Mouse (Mus musculus): ENCODE data around the gene 9930022D16Rik. TPM values are rescaled to one million over a fixed set of nuclear protein-coding genes. Genes with fewer than 3 reads are reported as not detected.

The 9930022D16Rik gene
- polyA plus RNA-seq, 1 experiment, result 0.02 TPM

DNA sequence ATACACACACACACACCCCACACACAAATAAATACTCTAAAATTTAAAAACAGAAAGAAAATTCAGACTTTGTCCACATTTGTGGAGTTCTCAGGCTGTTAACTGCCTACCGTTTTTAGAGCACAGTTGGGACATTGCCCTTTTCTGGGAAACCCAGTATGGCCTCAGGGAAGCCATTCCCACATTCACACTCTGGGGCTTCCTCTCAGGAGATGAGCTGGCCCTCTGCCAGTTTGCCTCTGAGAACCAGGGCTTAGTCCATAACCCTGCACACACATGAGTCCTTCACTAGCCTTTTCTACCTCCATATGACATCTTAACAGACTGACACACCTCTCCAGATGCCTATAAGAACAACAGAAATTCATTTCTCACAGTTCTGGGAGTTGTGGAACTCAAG lies 9.6 kb downstream of the 9930022D16Rik start:
- peaks cover 4% of the 10 kb centered on the region for H3K9me3 ChIP-seq (ENCODE audit: control insufficient read depth, low read length)
- H3K4me1 ChIP-seq (ENCODE audit: control insufficient read depth), result peaks cover 28% of the 10 kb centered on the region
- no peak overlapping the region for H3K4me3 ChIP-seq (replicated peaks)
- H3K36me3 ChIP-seq (ENCODE audit: control insufficient read depth), result peaks cover under 1% of the 10 kb centered on the region; the same call in 1 of the 2 replicates
- no peak for TF ChIP-seq TAL1 (IDR thresholded peaks at IDR 0.05; ENCODE audit: low read length)
- TF ChIP-seq GATA1 (IDR thresholded peaks at IDR 0.05; ENCODE audit: low read length), result no peak
- peaks cover 6% of the 10 kb centered on the region for H3K27me3 ChIP-seq (ENCODE audit: control insufficient read depth)

DNA sequence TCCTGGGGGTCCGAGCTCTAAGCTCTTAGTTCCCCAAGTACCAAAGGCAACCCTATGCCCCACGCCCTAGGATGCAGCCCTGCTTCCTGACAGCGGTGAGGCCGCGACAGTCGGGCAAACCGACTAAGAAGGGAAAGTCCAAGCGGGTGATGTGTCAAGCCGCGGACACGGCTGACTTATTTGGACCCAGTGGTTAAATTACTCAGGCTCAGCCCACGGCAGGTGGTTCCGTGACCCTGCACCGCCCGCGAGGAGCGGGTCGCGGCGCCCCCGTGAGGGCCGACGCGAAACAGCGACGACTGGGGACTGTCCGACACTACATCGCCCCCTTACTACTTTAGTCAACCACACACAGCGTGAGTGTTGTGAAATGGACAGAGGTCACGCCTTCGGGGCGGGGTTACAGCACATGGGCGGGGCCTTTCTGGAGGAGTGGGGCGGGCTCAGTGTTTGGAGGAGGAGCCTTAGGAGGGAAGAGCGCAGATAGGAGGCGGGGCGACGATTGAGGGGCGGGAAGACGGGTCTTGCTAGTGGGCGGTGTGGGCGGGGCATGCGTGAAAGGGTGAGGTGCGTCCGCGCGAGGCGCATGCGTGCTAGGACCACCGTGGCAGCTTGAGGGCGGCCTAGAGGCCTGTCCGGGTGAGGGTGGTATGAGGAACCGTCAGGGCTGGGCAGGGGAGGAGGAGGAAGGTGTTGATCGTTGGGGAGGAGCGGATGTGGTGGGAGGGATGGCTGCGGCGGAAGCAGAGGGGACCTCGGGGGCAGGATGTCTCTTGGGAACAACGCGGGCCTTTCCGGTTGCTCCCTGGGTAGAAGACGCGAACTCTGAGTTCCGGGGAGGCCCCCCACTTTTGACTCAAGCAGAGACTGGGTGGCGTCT lies 11.9 kb downstream of the 9930022D16Rik start, which contains the start of gene Amz2:
Gene Amz2 (plus strand): TSS at position 555 of the 880 bp plus-strand sequence.
- Histone ChIP-seq H3K4me1 (ENCODE audit: control insufficient read depth) (peaks cover 24% of the 10 kb centered on the region), H3K9me3 (ENCODE audit: control insufficient read depth, low read length) (peaks cover 4% of the 10 kb centered on the region), H3K4me3 (replicated peaks) (peak within 1 kb of the TSS; percentile 92), H3K36me3 (ENCODE audit: control insufficient read depth) (peaks cover 24% of the 10 kb centered on the region), H3K27me3 (ENCODE audit: control insufficient read depth) (no peaks in the 10 kb centered on the region)
- TF ChIP-seq GATA1 (IDR thresholded peaks at IDR 0.05; ENCODE audit: low read length) (no peak), TAL1 (IDR thresholded peaks at IDR 0.05; ENCODE audit: low read length) (no peak)

DNA sequence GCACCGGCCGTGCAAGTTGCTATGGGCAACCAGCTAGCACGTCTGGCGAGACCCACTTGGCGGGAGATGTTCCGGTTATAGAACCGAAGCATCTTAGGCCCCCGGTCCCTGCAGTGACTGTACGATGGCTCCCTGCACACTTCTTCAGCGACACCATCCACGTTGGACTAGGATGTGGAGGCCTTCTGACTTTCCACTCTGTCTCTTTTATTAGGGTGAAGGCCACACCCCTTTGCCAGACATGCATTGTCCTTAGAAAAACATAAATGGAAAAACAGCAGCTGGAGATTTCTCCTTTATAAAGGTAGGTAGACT lies 12.5 kb downstream of the 9930022D16Rik start:
- TF ChIP-seq TAL1 (IDR thresholded peaks at IDR 0.05; ENCODE audit: low read length) (no peak), GATA1 (IDR thresholded peaks at IDR 0.05; ENCODE audit: low read length) (no peak)
- Histone ChIP-seq H3K4me3 (replicated peaks) (peak overlapping the region; percentile 92), H3K4me1 (ENCODE audit: control insufficient read depth) (peaks cover 24% of the 10 kb centered on the region), H3K36me3 (ENCODE audit: control insufficient read depth) (peaks cover 28% of the 10 kb centered on the region), H3K27me3 (ENCODE audit: control insufficient read depth) (no peaks in the 10 kb centered on the region), H3K9me3 (ENCODE audit: control insufficient read depth, low read length) (peaks cover 4% of the 10 kb centered on the region)

DNA sequence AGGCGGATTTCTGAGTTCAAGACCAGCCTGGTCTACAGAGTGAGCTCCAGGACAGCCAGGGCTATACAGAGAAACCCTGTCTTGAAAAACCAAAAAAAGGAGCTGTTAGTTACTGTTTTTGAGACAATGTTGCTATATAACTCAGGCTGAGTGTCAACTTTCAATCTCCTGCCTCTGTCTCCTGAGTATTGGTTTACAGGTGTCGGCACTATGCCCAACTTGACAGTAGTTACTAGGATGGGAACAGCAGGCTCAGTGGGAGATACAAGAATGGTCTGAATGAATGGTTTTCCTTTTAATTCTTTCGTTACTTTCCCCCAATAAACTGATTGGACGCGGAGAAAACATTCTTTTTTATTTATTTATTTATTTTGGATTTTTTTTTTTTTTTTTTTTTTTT lies 13.6 kb downstream of the 9930022D16Rik start:
- peaks cover 1% of the 10 kb centered on the region; the same call in 1 of the 2 replicates for H3K9me3 ChIP-seq (ENCODE audit: control insufficient read depth, low read length)
- no peak overlapping the region for H3K4me3 ChIP-seq (replicated peaks)
- peaks cover 24% of the 10 kb centered on the region for H3K4me1 ChIP-seq (ENCODE audit: control insufficient read depth)
- peaks cover 35% of the 10 kb centered on the region for H3K36me3 ChIP-seq (ENCODE audit: control insufficient read depth)
- no peaks in the 10 kb centered on the region for H3K27me3 ChIP-seq (ENCODE audit: control insufficient read depth)
- TF ChIP-seq TAL1 (IDR thresholded peaks at IDR 0.05; ENCODE audit: low read length), result no peak
- TF ChIP-seq GATA1 (IDR thresholded peaks at IDR 0.05; ENCODE audit: low read length), result no peak

DNA sequence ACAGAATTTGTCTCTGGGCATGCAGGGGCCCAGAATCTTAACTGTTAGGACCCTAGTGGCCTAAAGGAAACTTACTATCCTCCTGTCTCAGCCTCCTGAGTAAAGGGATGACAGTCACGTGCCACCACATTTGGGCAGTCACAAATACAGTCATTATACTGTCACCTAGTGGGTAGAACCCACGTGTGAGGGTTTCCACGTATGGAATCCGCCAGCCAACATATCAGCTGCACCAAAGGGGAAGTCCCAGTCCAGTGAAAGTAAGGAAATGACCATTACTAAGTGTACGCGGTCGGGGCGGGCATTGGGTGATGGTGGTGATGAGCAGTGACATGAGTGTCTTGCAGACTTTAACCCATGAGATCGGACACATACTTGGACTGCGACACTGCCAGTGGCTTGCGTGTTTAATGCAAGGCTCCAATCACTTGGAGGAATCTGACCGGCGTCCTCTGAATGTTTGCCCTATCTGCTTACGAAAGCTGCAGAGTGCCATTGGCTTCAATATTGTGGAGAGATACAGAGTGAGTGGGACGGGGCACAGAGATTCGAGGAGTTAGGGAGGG lies 20.6 kb downstream of the 9930022D16Rik start:
- Histone ChIP-seq H3K9me3 (ENCODE audit: control insufficient read depth, low read length) (no peaks in the 10 kb centered on the region), H3K4me1 (ENCODE audit: control insufficient read depth) (peaks cover 6% of the 10 kb centered on the region), H3K36me3 (ENCODE audit: control insufficient read depth) (peaks cover 68% of the 10 kb centered on the region), H3K27me3 (ENCODE audit: control insufficient read depth) (no peaks in the 10 kb centered on the region), H3K4me3 (replicated peaks) (no peak overlapping the region)
- no peak for TF ChIP-seq GATA1 (IDR thresholded peaks at IDR 0.05; ENCODE audit: low read length)
- TF ChIP-seq TAL1 (IDR thresholded peaks at IDR 0.05; ENCODE audit: low read length), result no peak

DNA sequence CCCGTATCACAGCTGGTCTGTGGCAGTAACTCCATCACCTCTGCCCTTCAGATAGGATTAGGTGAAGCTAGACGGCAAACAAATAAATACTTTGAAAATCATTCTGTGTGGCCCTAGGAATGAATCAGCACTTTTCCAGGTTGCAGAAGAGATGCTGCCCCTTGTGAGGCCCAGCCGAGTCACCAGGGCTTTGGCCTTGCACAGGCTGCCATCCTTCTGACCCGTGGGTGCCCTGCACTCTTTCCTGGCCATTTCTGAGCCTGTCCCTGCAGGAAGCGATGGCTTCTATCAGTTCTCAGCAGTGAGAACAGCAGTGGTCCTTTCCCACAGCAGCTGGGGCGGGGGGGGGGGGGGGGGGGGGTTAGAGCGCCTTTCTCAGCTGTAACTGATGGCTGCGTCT lies 23.2 kb downstream of the 9930022D16Rik start:
- no peak overlapping the region for H3K4me3 ChIP-seq (replicated peaks)
- peaks cover 29% of the 10 kb centered on the region for H3K4me1 ChIP-seq (ENCODE audit: control insufficient read depth)
- peaks cover 5% of the 10 kb centered on the region for H3K27me3 ChIP-seq (ENCODE audit: control insufficient read depth)
- peaks cover 47% of the 10 kb centered on the region for H3K36me3 ChIP-seq (ENCODE audit: control insufficient read depth)
- no peaks in the 10 kb centered on the region for H3K9me3 ChIP-seq (ENCODE audit: control insufficient read depth, low read length)
- TF ChIP-seq TAL1 (IDR thresholded peaks at IDR 0.05; ENCODE audit: low read length) (no peak), GATA1 (IDR thresholded peaks at IDR 0.05; ENCODE audit: low read length) (no peak)

DNA sequence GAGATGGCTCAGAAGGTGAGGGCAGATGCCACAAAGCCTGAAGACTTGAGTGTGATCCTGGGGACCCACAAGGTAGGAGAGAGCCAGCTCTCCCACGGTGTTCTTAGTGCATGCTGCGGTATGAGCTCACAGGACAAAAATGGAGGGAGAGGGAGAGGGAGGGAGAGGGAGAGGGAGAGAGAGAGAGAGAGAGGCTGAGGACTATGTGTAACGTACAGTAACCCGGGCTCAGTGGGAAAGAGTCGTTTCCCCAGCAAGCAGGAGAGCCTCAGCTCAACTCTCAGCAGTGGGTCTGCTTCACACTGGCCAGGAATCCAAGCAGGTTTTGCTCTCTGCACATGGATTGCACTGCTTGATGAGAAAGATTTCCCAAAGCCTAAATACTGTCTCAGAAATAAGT lies 25.5 kb downstream of the 9930022D16Rik start:
- no peaks in the 10 kb centered on the region for H3K9me3 ChIP-seq (ENCODE audit: control insufficient read depth, low read length)
- H3K4me3 ChIP-seq (replicated peaks), result no peak overlapping the region
- H3K36me3 ChIP-seq (ENCODE audit: control insufficient read depth), result peaks cover 33% of the 10 kb centered on the region
- peaks cover 5% of the 10 kb centered on the region for H3K27me3 ChIP-seq (ENCODE audit: control insufficient read depth)
- H3K4me1 ChIP-seq (ENCODE audit: control insufficient read depth), result peaks cover 39% of the 10 kb centered on the region
- TF ChIP-seq TAL1 (IDR thresholded peaks at IDR 0.05; ENCODE audit: low read length) (no peak), GATA1 (IDR thresholded peaks at IDR 0.05; ENCODE audit: low read length) (no peak)

DNA sequence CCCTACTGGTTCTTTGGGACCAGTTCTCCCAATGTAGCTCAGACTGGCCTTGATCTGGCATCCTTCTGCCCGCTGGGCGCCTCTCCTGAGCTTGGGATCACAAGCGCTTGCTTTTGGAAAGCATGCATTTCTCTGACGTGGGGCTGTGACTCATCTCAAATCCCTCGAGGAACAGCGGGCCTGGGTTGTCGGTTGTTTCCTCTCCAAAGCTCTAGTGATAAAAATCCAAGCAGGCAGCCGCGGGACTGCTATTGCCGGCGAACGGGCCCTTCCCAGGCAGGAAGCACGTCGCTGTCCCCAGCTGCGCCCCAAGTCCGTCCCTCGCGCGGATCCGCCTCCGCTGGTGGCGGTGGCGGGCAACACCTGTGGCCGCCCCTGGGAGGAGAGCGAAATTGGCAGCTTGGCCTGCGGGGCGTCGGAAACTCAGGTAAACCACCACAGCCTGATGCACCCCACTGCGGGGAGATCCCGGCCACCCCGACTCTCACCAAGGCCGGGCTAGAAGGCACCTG lies 26.2 kb downstream of the 9930022D16Rik start:
- Histone ChIP-seq H3K36me3 (ENCODE audit: control insufficient read depth) (peaks cover 26% of the 10 kb centered on the region), H3K4me3 (replicated peaks) (peak overlapping the region; percentile 69), H3K27me3 (ENCODE audit: control insufficient read depth) (peaks cover 5% of the 10 kb centered on the region), H3K9me3 (ENCODE audit: control insufficient read depth, low read length) (no peaks in the 10 kb centered on the region), H3K4me1 (ENCODE audit: control insufficient read depth) (peaks cover 46% of the 10 kb centered on the region)
- TF ChIP-seq TAL1 (IDR thresholded peaks at IDR 0.05; ENCODE audit: low read length), result no peak
- TF ChIP-seq GATA1 (IDR thresholded peaks at IDR 0.05; ENCODE audit: low read length), result no peak

DNA sequence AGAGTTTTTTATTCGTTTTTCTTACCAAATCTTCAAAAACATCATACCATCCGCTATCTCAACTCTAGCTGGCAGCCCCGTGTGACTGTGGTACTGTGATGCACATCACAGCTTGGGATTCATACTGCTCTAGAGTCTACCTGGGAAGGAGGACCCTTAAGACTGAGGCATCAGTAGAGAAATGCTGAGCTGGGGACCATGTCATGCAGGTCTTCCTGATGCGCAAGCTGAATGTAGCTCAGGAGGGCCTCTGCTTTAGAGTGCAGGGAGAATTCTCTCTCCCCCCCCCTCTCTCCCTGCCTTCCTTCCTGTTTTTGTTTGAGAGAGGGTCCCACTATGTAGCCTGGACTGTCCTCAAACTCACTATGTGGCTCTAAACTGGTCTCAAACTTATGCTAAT lies 26.9 kb downstream of the 9930022D16Rik start:
- Histone ChIP-seq H3K27me3 (ENCODE audit: control insufficient read depth) (peaks cover 5% of the 10 kb centered on the region), H3K4me3 (replicated peaks) (peak overlapping the region; percentile 69), H3K4me1 (ENCODE audit: control insufficient read depth) (peaks cover 53% of the 10 kb centered on the region), H3K9me3 (ENCODE audit: control insufficient read depth, low read length) (no peaks in the 10 kb centered on the region), H3K36me3 (ENCODE audit: control insufficient read depth) (peaks cover 19% of the 10 kb centered on the region)
- TF ChIP-seq GATA1 (IDR thresholded peaks at IDR 0.05; ENCODE audit: low read length) (no peak), TAL1 (IDR thresholded peaks at IDR 0.05; ENCODE audit: low read length) (no peak)
